Mouse (Mus musculus) liver, embryonic 14.5 days (tissue): ENCODE measurements at regions not wholly inside any gene's neighbourhood (a gene's known extent, or its start where the extent isn't known, plus 50 kb on each side); places are given as distances from the start of the nearest gene placed in this dataset.

Experiments
- CTCF ChIP-seq: IDR thresholded peaks from 2 replicates; pipeline ENCODE4 v1.5.1; 2016; ENCODE audit warnings: antibody characterized with exemption, low read depth, control low read depth
- EP300 ChIP-seq: IDR thresholded peaks from 2 replicates; pipeline ENCODE4 v1.6.1; 2016; ENCODE audit warnings: antibody characterized with exemption, low read depth

- TF ChIP-seq CTCF (no peak), EP300 (no peak)
Observed at GRCm38 (mm10) chr2:48098931-48099531, 714.9 kb upstream of the Acvr2a start.
